Mouse (Mus musculus): ENCODE data around the gene Msl1.

DNA sequence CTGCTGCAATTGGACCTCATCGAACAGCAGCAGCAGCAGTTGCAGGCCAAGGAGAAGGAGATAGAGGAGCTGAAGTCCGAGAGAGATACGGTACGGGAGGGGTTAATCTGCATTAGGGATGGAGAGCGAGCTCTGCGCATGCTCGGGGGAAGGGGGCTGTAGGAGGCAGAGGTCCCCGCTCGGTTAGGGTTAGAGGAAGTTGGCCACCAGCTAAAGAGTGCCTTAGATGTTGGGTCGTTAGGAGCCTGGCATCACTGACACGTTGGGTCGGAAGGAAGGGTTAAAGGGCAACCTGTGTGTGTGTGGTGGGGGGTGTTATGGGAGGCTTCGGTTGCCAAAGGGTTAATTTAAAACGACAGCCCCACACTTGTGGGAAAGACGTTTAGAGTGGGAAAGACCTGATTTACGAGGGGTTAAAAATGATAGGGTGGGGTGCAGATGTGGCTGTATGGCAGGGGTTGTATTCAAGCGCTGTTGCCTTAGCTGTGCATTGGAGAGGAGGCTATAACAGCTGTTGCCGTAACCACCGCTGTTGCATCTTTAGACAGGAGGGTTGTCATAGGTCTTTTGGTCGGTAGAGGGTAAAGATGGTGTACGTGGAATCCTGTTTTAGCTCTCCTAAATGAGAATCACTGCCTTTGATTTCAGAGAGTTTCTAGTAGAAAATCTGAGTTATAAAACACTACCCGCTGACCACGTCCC lies 1.4 kb downstream of the Msl1 start:
- no peak for TF ChIP-seq POLR2A (IDR thresholded peaks at IDR 0.05; ENCODE audit: borderline replicate concordance, extremely low read depth, low read depth, low read length)
- no peak for TF ChIP-seq CTCF (IDR thresholded peaks at IDR 0.05; ENCODE audit: insufficient read depth, low read length)
